Mouse (Mus musculus): ENCODE data around the gene Syt12. TPM values are rescaled to one million over a fixed set of nuclear protein-coding genes. Genes with fewer than 3 reads are reported as not detected.
A peak's percentile ranks its signal among the peaks of the same experiment; 100 is the strongest.

Syt12 gene
- total RNA-seq, 2 experiments from 2014 or later: 21.0 to 21.4 TPM

GRCm38 (mm10) chr19:4419711-4420110 is 57.5 kb downstream of the Syt12 start:
- no peak for DNase-seq (ENCODE audit: low spot score in 2 of 2)

GRCm38 (mm10) chr19:4417713-4418112 is 59.5 kb downstream of the Syt12 start:
- DNase-seq (ENCODE audit: low spot score in 2 of 2): no peak

- peak in 1 of 2 experiments; percentile 52 for DNase-seq (ENCODE audit: low spot score in 2 of 2)
Observed at GRCm38 (mm10) chr19:4417183-4417582, 60.1 kb downstream of the Syt12 start.

GRCm38 (mm10) chr19:4414631-4415030 is 62.6 kb downstream of the Syt12 start:
- DNase-seq (ENCODE audit: low spot score in 2 of 2): no peak

DNA sequence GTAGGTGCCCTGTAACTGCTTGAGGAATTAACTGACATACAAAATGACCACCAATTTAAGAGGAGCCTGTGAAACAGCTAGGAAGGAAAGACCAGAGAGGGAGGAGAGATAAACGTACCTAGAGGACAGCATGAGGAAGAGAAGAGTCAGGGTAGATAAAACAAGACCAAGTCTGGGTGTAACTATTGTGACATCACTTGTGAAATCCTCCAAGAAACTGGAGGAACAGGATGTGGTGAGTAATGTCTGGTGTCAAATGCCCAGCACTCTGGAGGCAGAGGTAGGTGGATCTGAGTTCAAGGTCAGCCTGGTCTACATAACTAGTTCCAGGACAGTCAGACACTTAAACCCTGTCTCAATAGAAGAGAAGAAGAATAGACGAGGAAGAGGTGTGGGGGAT is 68.2 kb downstream of the Syt12 start:
- DNase-seq (ENCODE audit: low spot score in 2 of 2): no peak

GRCm38 (mm10) chr19:4404840-4405239 is 72.4 kb downstream of the Syt12 start:
- DNase-seq (ENCODE audit: low spot score in 2 of 2): no peak

GRCm38 (mm10) chr19:4398959-4399358 is 78.3 kb downstream of the Syt12 start:
- DNase-seq (ENCODE audit: low spot score in 2 of 2): no peak

- no peak for DNase-seq (ENCODE audit: low spot score in 2 of 2)
Observed at GRCm38 (mm10) chr19:4398630-4398948, 78.7 kb downstream of the Syt12 start.

DNA sequence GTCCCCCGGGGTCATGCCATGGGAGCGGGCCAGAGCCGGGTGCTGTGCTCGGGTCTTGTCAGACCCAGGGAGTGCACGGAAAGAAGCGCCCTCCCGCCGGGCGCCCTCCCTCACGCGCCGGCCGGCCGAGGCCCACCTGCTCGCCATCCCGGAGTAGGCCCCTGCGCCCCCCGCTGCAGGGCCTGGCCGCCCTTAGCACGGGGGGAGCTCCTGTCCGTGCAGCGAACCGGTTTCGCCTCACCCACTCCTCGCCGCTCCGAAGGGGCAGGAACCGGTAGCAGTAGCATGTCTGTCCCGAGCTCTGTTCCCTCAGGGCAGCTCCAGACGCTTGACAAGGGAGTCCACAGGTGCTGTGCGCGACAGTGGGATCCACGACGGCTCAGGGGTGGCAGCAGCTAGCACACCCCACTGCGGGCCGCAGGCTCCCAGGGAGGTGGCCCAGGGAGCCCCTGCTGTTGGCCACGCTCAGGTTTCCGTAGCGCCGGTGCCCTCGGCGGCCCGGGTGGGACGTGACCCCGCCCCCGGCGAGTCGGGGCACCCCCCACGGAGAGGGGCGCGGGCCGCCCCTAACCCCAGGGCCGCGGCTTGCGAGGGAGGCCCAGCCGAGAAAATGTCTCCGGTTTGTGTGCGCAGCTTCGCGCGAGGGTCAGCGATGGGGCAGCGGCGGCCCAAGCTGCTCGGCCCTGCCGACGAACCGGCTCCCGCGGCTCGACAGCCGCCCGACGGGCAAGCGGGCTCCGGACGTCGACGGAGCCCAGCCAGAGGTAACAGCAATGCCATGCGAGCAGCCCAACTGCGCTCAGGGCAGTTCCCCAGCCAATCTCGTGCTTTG is 79.2 kb downstream of the Syt12 start, which contains the start of gene Kdm2a:
Gene Kdm2a, minus strand, starts transcription at position 488 of the 832 bp plus-strand sequence.
- DNase-seq (ENCODE audit: low spot score in 2 of 2): peak in 1 of 2 experiments; percentile 50

GRCm38 (mm10) chr19:4396998-4397797 is 80.0 kb downstream of the Syt12 start:
- peak; percentile 81 to 92 for DNase-seq (ENCODE audit: low spot score in 2 of 2)

DNA sequence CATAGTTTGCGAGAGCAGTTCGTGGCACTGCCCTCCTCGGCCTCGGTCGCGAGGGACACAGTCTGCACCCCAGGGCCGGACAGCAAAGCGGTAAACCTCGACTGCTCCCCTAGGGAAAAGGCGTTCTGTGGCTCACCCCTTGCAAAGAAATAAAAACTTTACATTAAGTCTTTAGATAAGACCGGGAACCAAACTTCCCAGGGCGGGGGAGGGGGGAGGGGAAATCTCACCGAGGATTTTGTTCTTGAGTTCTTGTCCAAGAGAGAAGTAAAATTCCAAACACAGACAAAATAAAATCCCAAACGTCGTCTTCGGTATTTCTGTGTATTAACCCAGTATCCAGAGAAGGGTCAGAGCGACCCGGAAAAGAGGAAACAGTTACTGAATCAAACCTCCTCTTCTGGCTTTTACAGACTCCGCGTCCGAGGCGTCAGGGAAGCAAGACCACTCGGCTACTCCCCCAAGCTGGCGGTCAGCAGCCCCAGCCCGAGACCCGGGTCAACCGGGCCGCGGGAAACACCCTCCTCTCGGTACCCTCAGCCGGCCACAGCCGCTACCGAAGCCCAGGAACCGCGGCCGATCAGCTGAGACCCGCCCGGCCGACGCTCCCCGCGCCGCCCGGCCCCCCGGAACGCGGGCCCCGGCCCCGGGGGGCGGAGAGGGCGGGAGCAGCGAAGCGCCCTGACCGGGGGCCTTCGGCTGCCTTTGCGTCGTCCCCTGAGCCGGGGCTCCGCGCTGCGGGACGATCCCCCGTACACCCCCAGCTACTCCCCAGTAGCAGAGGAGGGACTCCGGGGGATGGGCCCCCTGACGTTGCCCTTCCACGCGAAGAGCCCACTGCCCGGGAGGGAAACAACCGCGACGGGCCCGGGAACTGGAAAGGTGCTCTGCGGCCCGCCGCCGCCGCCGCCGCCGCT is 80.9 kb downstream of the Syt12 start:
- peak in 1 of 2 experiments; percentile 20 for DNase-seq (ENCODE audit: low spot score in 2 of 2)

Other genes with a start within 250 kb of the Syt12 start
- gene Pold4, start 245.5 kb downstream of the Syt12 start, total RNA-seq (2021): 10 to 100 TPM; 32.7 to 34.3 TPM
- 10 to 100 TPM; 37.6 to 40.9 TPM for gene Ssh3, start 208.3 kb downstream of the Syt12 start, total RNA-seq (2021)
- gene Ankrd13d, start 194.3 kb downstream of the Syt12 start, total RNA-seq (2021): 1 to 10 TPM; 8.2 to 8.8 TPM
- 10 to 100 TPM; 54.6 to 57.8 TPM for gene Grk2, start 171.2 kb downstream of the Syt12 start, total RNA-seq (2021)
- gene Kdm2a, start 79.2 kb downstream of the Syt12 start, total RNA-seq (2021): 100 to 1,000 TPM; 104 to 106 TPM
- 10 to 100 TPM; 18.0 to 19.7 TPM for gene Rhod, start 38.0 kb downstream of the Syt12 start, total RNA-seq (2021)
- 1 to 10 TPM; 2.0 to 4.1 TPM for gene 2010003K11Rik, start 21.1 kb upstream of the Syt12 start, total RNA-seq (2021)
- 100 to 1,000 TPM; 215 to 218 TPM for gene Pcx, start 33.0 kb upstream of the Syt12 start, total RNA-seq (2021)
- 10 to 100 TPM; 15.8 to 20.0 TPM for gene Lrfn4, start 138.2 kb upstream of the Syt12 start, total RNA-seq (2021)
- gene Rce1, start 148.2 kb upstream of the Syt12 start, total RNA-seq (2021): 10 to 100 TPM; 35.7 to 39.5 TPM
- under 1 TPM; 0.28 to 0.56 TPM for gene Gm960, start 221.2 kb upstream of the Syt12 start, total RNA-seq (2021)
- gene Sptbn2, start 233.7 kb upstream of the Syt12 start, total RNA-seq (2021): 1 to 10 TPM; 4.7 to 5.3 TPM

All from adrenal gland, postnatal 4 days (tissue).